Mouse (Mus musculus): ENCODE data around the gene Olfr1043. TPM values are rescaled to one million over a fixed set of nuclear protein-coding genes. Genes with fewer than 3 reads are reported as not detected.
"Not testable (repeated sequence)": the region's sequence is repeated elsewhere in the genome, so short reads cannot be mapped to it uniquely, and the experiment has no call there.

Olfr1043 gene
- not detected for total RNA-seq (2021)

- intact Hi-C loops (cut with DNase I) = no loop called here
- no peak for DNase-seq (ENCODE audit: low spot score in 2 of 2)
Observed at GRCm38 (mm10) chr2:86167422-86167821, at the start of gene Olfr1043. Olfr1043 (minus strand) TSS chr2:86167522.

DNA sequence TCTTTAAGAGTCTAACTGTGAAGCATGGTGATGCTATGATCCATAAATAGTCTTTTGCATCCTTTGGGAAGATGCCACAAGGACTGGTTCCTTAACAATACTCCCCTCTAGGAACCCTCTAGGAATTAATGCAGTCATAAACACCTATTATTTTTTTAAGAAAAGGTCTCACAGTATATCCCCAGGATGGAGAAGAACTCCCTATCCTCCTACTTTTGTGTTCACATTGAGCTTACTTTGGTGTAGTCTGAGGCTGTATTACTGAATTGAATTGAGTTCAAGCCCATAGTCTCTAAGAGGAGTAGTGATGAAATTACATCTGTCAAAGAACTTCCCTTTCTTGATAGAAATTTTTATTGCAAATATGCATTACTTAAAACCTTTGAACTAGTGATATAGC lies 35.6 kb upstream of the Olfr1043 start, which contains the start of gene Olfr1045:
Olfr1045 (minus strand) TSS at position 101 of the 400 bp plus-strand sequence.
- no peak for DNase-seq (ENCODE audit: low spot score in 2 of 2)
- intact Hi-C loops (cut with DNase I) = no loop called here

- intact Hi-C loops (cut with DNase I) = no loop called here
- no peak for DNase-seq (ENCODE audit: low spot score in 2 of 2)
Observed at GRCm38 (mm10) chr2:86195863-86196262, 28.5 kb upstream of the Olfr1043 start.

- no peak for DNase-seq (ENCODE audit: low spot score in 2 of 2)
- intact Hi-C loops (cut with DNase I) = no loop called here
Observed at GRCm38 (mm10) chr2:86185583-86185982, 18.3 kb upstream of the Olfr1043 start, which contains the start of gene Olfr52. Olfr52 (minus strand) TSS chr2:86185683.

DNA sequence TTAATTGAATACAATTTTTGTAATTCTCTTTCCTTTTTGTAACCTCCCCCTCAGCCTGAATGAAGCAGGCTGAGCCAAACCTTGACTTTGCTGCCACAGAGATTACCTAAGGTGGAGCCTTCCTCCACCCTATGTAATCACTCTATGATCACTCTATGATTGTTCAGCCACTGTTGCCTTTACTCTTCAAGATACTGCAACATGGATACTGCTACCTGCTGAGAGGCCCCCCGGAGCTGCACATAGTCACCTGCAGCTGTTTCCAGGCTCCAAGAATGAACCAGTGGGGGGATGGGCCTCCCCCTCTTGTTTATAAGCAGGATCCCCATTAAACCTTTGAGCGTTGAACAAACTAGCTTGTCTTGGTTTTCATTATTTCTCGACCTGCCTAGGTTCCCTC lies 12.6 kb upstream of the Olfr1043 start:
- intact Hi-C loops (cut with DNase I) = no loop called here
- DNase-seq (ENCODE audit: low spot score in 2 of 2) = no peak

DNA sequence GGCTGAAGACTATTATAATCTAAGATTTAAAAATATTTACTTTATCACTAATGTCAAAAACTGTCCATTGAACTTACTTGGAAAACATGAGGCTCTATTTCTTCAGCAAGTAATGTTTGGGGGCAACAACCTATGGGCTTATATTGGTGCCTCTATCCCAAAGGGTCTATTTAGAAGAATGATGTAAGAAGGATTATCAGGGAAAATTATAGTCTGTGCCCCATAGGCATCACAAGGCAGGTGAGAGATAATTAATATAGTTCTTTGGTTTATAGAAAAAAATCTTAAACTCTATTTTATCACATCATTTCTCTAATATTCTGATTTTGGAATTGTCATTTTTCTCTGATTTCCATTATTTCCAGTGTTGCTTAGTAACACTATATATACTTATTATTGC lies 10.4 kb upstream of the Olfr1043 start, which contains the start of gene Olfr1044:
Olfr1044 (minus strand) TSS at position 101 of the 400 bp plus-strand sequence.
- intact Hi-C loops (cut with DNase I) = no loop called here
- DNase-seq (ENCODE audit: low spot score in 2 of 2) = no peak

DNA sequence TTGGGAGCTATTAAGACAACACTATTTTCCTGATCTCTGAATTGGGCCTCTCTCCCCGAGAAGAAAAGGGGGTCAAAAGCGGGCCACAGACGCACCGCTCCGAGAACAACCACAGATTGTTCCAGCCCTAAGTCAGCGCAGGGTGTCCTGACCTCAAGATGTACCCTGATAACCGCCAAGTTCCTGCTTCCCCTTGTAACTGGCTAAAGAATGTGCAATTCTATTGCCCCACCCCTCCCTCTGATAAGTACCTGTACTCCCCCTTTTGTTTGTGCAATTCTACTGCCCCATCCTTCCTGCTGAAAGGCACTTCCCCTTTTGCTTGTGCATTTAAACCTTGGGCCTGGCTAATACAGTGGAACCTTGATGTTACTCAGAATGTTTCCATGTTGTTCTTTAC lies 8.1 kb upstream of the Olfr1043 start:
- intact Hi-C loops (cut with DNase I); DNase-seq (ENCODE audit: low spot score in 2 of 2): not testable (repeated sequence)

GRCm38 (mm10) chr2:86161738-86162137 lies 5.6 kb downstream of the Olfr1043 start, which contains the start of gene Olfr1042:
Olfr1042 (minus strand) TSS chr2:86161838.
- intact Hi-C loops (cut with DNase I) = no loop called here
- no peak for DNase-seq (ENCODE audit: low spot score in 2 of 2)

- no peak for DNase-seq (ENCODE audit: low spot score in 2 of 2)
- intact Hi-C loops (cut with DNase I) = no loop called here
Observed at GRCm38 (mm10) chr2:86146632-86147031, 20.7 kb downstream of the Olfr1043 start, which contains the start of gene Olfr1040. Olfr1040 (minus strand) TSS chr2:86146732.

DNA sequence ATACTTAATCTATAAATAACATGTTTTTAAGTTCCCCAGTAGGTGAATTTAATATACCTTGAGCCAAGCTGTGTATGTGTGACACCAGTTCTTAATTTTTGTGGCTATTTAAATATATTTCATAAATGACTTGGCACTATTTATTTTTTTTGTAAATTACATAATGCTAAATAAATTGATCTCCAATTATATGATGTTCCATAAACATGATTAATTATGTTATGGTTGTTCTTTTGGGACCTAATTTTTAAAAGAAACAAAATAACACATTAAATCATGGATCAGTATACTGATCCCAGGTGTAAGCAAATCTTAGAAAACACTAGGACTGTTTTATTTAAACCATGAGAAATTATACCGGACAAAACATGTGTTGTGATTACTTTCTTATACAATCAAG lies 31.5 kb downstream of the Olfr1043 start, which contains the start of gene Olfr1039:
Olfr1039 (minus strand) TSS at position 101 of the 400 bp plus-strand sequence.
- DNase-seq (ENCODE audit: low spot score in 2 of 2) = no peak
- intact Hi-C loops (cut with DNase I) = no loop called here

Other genes with a start within 250 kb of the Olfr1043 start
- gene Olfr1026, start 246.0 kb downstream of the Olfr1043 start, total RNA-seq (2021) = not detected
- not detected for gene Olfr1028, start 217.1 kb downstream of the Olfr1043 start, total RNA-seq (2021)
- not detected for gene Olfr1029, start 193.6 kb downstream of the Olfr1043 start, total RNA-seq (2021)
- not detected for gene Olfr1030, start 188.2 kb downstream of the Olfr1043 start, total RNA-seq (2021)
- not detected for gene Olfr1031, start 177.2 kb downstream of the Olfr1043 start, total RNA-seq (2021)
- not detected for gene Olfr1032, start 162.0 kb downstream of the Olfr1043 start, total RNA-seq (2021)
- not detected for gene Olfr1033, start 146.9 kb downstream of the Olfr1043 start, total RNA-seq (2021)
- not detected for gene Olfr1034, start 121.7 kb downstream of the Olfr1043 start, total RNA-seq (2021)
- gene Olfr1036, start 93.5 kb downstream of the Olfr1043 start, total RNA-seq (2021) = not detected
- gene Olfr1037, start 80.1 kb downstream of the Olfr1043 start, total RNA-seq (2021) = not detected
- not detected for gene Olfr1039, start 31.6 kb downstream of the Olfr1043 start, total RNA-seq (2021)
- not detected for gene Olfr1040, start 20.8 kb downstream of the Olfr1043 start, total RNA-seq (2021)
- gene Olfr1042, start 5.7 kb downstream of the Olfr1043 start, total RNA-seq (2021) = not detected
- gene Olfr1044, start 10.3 kb upstream of the Olfr1043 start, total RNA-seq (2021) = not detected
- not detected for gene Olfr52, start 18.2 kb upstream of the Olfr1043 start, total RNA-seq (2021)
- gene Olfr1045, start 35.5 kb upstream of the Olfr1043 start, total RNA-seq (2021) = not detected
- not detected for gene Olfr1046, start 51.8 kb upstream of the Olfr1043 start, total RNA-seq (2021)
- not detected for gene Olfr1047, start 63.9 kb upstream of the Olfr1043 start, total RNA-seq (2021)
- not detected for gene Olfr1048, start 72.8 kb upstream of the Olfr1043 start, total RNA-seq (2021)
- not detected for gene Olfr1049, start 90.8 kb upstream of the Olfr1043 start, total RNA-seq (2021)
- gene Olfr1051, start 111.6 kb upstream of the Olfr1043 start, total RNA-seq (2021) = not detected
- gene Olfr1052, start 124.9 kb upstream of the Olfr1043 start, total RNA-seq (2021) = not detected
- not detected for gene Olfr1053, start 147.8 kb upstream of the Olfr1043 start, total RNA-seq (2021)
- not detected for gene Olfr1054, start 167.9 kb upstream of the Olfr1043 start, total RNA-seq (2021)
- not detected for gene Olfr1055, start 182.8 kb upstream of the Olfr1043 start, total RNA-seq (2021)
- gene Olfr1056, start 194.9 kb upstream of the Olfr1043 start, total RNA-seq (2021) = not detected
- gene Olfr1057, start 210.9 kb upstream of the Olfr1043 start, total RNA-seq (2021) = not detected
- not detected for gene Olfr1058, start 221.0 kb upstream of the Olfr1043 start, total RNA-seq (2021)
- not detected for gene Olfr1061, start 246.5 kb upstream of the Olfr1043 start, total RNA-seq (2021)

Data from left cerebral cortex, postnatal 36 days (tissue).